Mouse (Mus musculus): ENCODE results near the gene Lct.
"Not testable (repeated sequence)": the region's sequence is repeated elsewhere in the genome, so short reads cannot be mapped to it uniquely, and the experiment has no call there.

The Lct gene

GRCm38 (mm10) chr1:128295717-128296528 is 32.2 kb downstream of the Lct start:
- DNase-seq (ENCODE audit: low spot score in 2 of 2), result no peak

GRCm38 (mm10) chr1:128295296-128295695 is 32.8 kb downstream of the Lct start:
- DNase-seq (ENCODE audit: low spot score in 2 of 2), result no peak

- no peak for DNase-seq (ENCODE audit: low spot score in 2 of 2)
Observed at GRCm38 (mm10) chr1:128293524-128293923, 34.6 kb downstream of the Lct start.

GRCm38 (mm10) chr1:128290295-128290694 is 37.8 kb downstream of the Lct start:
- no peak for DNase-seq (ENCODE audit: low spot score in 2 of 2)

- no peak for DNase-seq (ENCODE audit: low spot score in 2 of 2)
Observed at GRCm38 (mm10) chr1:128285136-128285535, 43.0 kb downstream of the Lct start.

- no peak for DNase-seq (ENCODE audit: low spot score in 2 of 2)
Observed at GRCm38 (mm10) chr1:128284157-128284690, 43.9 kb downstream of the Lct start.

GRCm38 (mm10) chr1:128282924-128283323 is 45.2 kb downstream of the Lct start:
- no peak for DNase-seq (ENCODE audit: low spot score in 2 of 2)

- no peak for DNase-seq (ENCODE audit: low spot score in 2 of 2)
Observed at GRCm38 (mm10) chr1:128281753-128282152, 46.4 kb downstream of the Lct start.

- DNase-seq (ENCODE audit: low spot score in 2 of 2), result no peak
Observed at GRCm38 (mm10) chr1:128278563-128278962, 49.6 kb downstream of the Lct start.

- DNase-seq (ENCODE audit: low spot score in 2 of 2), result no peak
Observed at GRCm38 (mm10) chr1:128275908-128276307, 52.2 kb downstream of the Lct start.

GRCm38 (mm10) chr1:128270731-128271130 is 57.4 kb downstream of the Lct start:
- DNase-seq (ENCODE audit: low spot score in 2 of 2), result no peak

- DNase-seq (ENCODE audit: low spot score in 2 of 2), result not testable (repeated sequence)
Observed at GRCm38 (mm10) chr1:128267061-128267460, 61.1 kb downstream of the Lct start.

GRCm38 (mm10) chr1:128244727-128245355 is 83.3 kb downstream of the Lct start:
- no peak for DNase-seq (ENCODE audit: low spot score in 2 of 2)

GRCm38 (mm10) chr1:128243996-128244726 is 84.0 kb downstream of the Lct start:
- DNase-seq (ENCODE audit: low spot score in 2 of 2), result peak; percentile 89 to 90

- DNase-seq (ENCODE audit: low spot score in 2 of 2), result no peak
Observed at GRCm38 (mm10) chr1:128243627-128243995, 84.5 kb downstream of the Lct start, which contains the start of gene Ubxn4. Ubxn4 (plus strand) TSS chr1:128243964.

- DNase-seq (ENCODE audit: low spot score in 2 of 2), result no peak
Observed at GRCm38 (mm10) chr1:128235181-128235580, 92.9 kb downstream of the Lct start.

Data from frontal cortex, postnatal 25 days (tissue).